Mouse (Mus musculus): Measurements from ENCODE around the gene Nrp2. TPM values are rescaled to one million over a fixed set of nuclear protein-coding genes. Genes with fewer than 3 reads are reported as not detected.

Nrp2 gene
- 20.5 and 21.4 TPM in 2 replicates for polyA plus RNA-seq (2016; fragmentation: Nextera tagmentation; extraction: Ambion mirVana)

DNA sequence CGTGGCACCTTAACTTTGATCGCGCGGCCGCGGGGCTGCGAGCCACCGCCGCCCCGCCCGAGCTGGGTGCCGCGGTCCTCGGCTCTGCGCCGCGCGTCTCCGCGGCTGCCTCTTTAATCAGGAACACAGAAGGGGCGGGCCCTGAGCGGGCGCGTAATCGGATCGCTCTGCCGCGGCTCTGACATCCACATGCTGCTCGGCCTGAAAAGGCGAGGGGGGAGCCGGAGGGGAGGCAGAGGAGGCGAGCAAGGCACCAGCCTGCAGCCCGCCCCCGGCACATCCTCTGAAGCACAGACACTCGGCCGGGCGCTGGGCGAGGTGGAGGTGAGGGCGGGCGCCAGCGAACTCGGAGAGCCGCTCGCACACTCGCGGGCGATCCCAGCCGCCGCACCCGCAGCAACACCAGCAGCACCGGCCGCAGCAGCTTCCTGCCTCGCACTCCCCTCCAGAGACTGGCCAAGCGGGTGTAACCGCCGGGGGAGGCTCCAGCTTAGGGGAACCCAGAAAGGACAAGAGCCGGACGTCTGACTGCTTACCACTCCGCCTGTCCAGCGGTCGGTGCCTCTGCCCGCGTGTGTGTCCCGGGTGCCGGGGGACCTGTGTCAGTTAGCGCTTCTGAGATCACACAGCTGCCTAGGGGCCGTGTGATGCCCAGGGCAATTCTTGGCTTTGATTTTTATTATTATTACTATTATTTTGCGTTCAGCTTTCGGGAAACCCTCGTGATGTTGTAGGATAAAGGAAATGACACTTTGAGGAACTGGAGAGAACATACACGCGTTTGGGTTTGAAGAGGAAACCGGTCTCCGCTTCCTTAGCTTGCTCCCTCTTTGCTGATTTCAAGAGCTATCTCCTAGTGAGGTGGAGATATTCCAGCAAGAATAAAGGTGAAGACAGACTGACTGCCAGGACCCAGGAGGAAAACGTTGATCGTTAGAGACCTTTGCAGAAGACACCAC lies at the start of gene Nrp2:
Nrp2 (plus strand) TSS at position 128 of the 959 bp plus-strand sequence.
- WGBS, result under 1% methylated on average over 76 of the region's 76 CpGs
- H3K27ac ChIP-seq (replicated peaks), result peak within 1 kb of the TSS; percentile 90
- H3K4me3 ChIP-seq, result peak within 1 kb of the TSS; percentile 78
- DNase-seq (ENCODE audit: low spot score), result peak; percentile 92
- H3K9me3 ChIP-seq, result no peaks in the 10 kb centered on the region
- peaks cover 72% of the 10 kb centered on the region for H3K4me1 ChIP-seq
- H3K36me3 ChIP-seq (replicated peaks), result no peaks in the 10 kb centered on the region
- H3K27me3 ChIP-seq (replicated peaks; ENCODE audit: low read depth, poor library complexity, severe bottlenecking), result peaks cover 77% of the 10 kb centered on the region

DNA sequence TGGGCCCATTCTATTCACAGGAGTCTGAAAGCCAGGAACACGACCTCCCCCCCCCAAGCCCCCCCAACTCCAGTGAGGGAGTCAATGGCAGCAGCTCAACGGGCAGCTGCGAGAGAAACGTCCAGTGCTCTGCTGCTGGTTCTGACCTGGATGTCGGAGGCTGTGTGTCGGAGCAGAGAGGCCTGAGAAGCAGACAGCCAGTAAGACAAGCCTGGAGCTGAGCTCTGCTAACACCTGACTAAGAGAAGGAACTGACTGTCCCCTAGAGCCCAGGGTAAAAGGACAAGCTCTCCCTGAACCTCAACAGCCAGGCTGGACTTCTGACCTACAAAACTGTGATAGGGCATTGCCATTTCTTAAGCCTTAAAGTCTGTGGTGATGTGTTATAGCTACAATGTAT lies 48.6 kb upstream of the Nrp2 start:
- 70% methylated on average over 6 of the region's 6 CpGs for WGBS
- Histone ChIP-seq H3K4me1 (peaks cover 17% of the 10 kb centered on the region), H3K4me3 (no peak overlapping the region), H3K27me3 (replicated peaks; ENCODE audit: low read depth, poor library complexity, severe bottlenecking) (no peaks in the 10 kb centered on the region), H3K27ac (replicated peaks) (no peak overlapping the region), H3K36me3 (replicated peaks) (no peaks in the 10 kb centered on the region), H3K9me3 (no peaks in the 10 kb centered on the region)
- DNase-seq (ENCODE audit: low spot score), result no peak

DNA sequence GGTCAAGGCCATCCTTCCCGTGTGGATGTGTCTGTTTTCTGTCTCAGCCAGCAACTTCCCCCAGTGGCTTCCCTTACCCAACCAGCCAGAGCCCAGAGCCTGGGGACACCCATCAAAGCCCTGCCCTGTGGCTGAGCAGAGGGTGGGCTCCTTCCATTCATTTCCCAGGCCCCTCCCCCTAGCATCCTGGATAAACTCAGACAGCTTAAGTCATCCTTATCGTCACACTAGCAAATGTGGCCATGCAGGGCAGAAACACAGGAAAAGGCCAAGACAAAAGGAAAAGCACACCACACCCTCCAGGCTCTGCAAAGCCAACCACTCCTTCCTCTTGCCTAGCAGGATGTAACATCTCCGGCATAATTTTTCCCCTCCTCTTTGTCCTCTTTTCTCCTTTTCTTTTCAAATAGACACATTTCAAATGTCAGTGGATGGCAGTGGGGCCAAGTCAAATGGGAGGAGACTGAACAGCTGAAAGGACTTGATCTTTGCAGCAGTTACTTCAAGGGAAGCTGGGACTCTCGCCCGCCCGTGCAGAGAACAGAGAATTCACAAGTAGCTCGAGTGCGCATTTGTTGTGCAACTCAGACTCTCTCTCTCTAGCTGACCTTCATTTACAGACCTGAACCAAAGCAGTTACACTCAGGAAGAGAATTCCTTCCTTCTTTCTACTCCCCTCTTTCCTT lies 38.0 kb upstream of the Nrp2 start:
- H3K4me1 ChIP-seq, result peaks cover 13% of the 10 kb centered on the region
- WGBS, result 50% methylated on average over 8 of the region's 8 CpGs
- no peaks in the 10 kb centered on the region for H3K36me3 ChIP-seq (replicated peaks)
- peaks cover 3% of the 10 kb centered on the region; the same call in 1 of the 2 replicates for H3K27me3 ChIP-seq (replicated peaks; ENCODE audit: low read depth, poor library complexity, severe bottlenecking)
- peak; percentile 27 for DNase-seq (ENCODE audit: low spot score)
- peak overlapping the region; percentile 54 for H3K27ac ChIP-seq (replicated peaks)
- peaks cover 4% of the 10 kb centered on the region; the same call in 1 of the 2 replicates for H3K9me3 ChIP-seq
- no peak overlapping the region for H3K4me3 ChIP-seq

DNA sequence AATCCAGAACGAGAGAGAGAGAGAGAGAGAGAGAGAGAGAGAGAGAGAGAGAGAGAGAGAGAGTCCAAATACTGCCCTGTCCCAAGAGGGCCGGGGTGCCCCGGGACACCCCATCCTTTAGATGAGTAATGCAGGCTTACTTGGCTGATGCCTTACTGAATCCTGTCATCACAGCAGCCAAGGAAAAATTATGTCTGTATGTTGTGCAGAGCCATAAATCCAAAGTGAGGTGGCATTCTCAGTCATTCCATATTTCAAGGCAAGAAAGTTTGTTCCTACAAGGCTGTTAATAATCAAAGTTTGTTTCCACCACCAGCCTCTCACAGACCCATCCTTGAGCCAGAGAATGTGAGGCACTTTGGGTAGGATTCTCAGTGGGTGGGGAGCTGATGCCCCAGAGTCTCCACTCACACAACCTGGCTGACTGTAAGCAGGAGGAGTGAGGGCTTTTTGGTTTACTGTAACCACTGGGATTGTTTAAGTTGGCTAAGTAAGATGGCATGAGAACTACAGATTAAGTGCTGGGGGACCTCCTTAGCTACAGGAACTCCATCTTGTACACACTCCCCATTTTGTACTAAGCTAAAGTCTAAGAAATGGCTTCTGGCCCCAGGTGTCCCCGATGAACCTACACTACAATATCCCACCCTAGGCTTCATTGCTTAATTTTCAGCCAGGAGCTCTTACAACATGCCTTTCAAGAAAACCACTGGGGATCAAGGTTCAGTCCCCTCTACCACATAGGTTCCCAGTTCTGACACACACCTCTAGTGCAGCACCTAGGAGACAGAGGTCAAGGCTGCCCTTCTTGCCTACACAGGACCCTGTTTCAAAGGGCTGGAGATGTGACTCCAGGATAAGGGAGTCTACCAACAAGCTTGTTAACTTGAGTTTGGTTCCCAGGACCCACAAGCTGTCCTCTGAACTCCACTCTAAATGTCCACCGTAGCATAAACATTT lies 37.0 kb upstream of the Nrp2 start:
- Histone ChIP-seq H3K27me3 (replicated peaks; ENCODE audit: low read depth, poor library complexity, severe bottlenecking) (peaks cover 3% of the 10 kb centered on the region; the same call in 1 of the 2 replicates), H3K4me3 (no peak overlapping the region), H3K9me3 (peaks cover 4% of the 10 kb centered on the region; the same call in 1 of the 2 replicates), H3K36me3 (replicated peaks) (no peaks in the 10 kb centered on the region), H3K4me1 (peaks cover 13% of the 10 kb centered on the region), H3K27ac (replicated peaks) (peak overlapping the region; percentile 54)
- DNase-seq (ENCODE audit: low spot score), result no peak
- WGBS, result 87% methylated on average over 5 of the region's 5 CpGs

DNA sequence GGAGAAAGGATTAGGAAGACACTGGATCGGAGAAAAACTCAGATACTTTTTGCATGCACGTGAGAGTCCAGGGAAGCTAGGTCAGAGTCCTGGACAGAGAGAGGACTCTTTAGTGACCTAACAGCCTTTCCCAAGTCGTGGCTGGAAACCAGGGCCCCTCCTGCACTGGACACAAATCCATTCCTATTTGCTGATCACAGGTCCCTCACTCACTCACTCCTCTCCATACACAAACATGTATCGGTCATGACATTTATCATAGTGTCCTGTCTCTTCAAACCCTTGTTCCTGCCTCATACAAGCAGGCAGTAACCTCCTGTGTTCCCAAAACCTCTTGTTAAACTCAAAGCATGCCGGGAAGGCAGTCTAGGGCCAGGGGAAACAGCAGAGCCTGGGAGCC lies 36.3 kb upstream of the Nrp2 start:
- no peak for DNase-seq (ENCODE audit: low spot score)
- 71% methylated on average over 5 of the region's 5 CpGs for WGBS
- no peak overlapping the region for H3K4me3 ChIP-seq
- H3K4me1 ChIP-seq, result peaks cover 13% of the 10 kb centered on the region
- H3K9me3 ChIP-seq, result peaks cover 4% of the 10 kb centered on the region; the same call in 1 of the 2 replicates
- H3K27me3 ChIP-seq (replicated peaks; ENCODE audit: low read depth, poor library complexity, severe bottlenecking), result peaks cover 3% of the 10 kb centered on the region; the same call in 1 of the 2 replicates
- H3K36me3 ChIP-seq (replicated peaks), result no peaks in the 10 kb centered on the region
- no peak overlapping the region for H3K27ac ChIP-seq (replicated peaks)

DNA sequence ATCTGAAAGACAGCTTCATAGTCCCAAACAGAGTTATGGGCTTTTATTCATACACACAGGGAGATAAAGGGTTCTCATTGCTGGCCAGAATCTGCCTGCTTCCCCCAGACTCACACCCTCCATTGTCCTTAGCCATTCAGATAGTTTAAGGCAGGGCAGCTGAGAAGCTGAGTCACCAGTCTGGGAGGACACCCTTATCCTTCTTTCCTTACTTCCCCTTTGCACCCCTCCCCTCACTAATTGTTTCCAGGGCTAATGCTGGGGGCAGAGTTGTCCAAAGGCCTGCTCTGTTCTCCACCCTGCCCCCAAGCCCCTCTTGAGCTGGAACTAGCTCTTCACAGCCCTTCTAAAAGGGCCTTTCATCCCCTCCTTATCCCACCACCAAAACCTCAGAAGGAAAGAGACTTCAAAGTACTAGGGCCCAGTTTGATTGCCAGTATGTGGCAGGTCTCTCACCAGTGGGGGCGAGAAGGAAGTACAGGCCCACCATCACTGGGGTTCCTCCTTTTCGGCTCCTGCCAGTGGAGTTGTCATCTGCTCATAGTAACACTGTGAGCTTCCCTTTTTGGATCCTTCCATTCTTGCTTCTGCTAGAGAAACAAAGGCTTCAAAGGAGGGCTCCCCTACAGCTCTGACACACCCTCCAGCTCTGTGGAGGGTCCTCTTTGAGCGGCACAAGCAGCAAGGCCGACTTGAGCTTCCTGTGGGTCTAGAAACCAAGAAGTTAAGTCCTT lies 24.3 kb upstream of the Nrp2 start:
- no peaks in the 10 kb centered on the region for H3K36me3 ChIP-seq (replicated peaks)
- H3K27ac ChIP-seq (replicated peaks), result peak overlapping the region; percentile 30; the same call in 1 of the 2 replicates
- H3K4me1 ChIP-seq, result peaks cover 19% of the 10 kb centered on the region
- peaks cover 2% of the 10 kb centered on the region; the same call in 1 of the 2 replicates for H3K9me3 ChIP-seq
- WGBS, result 51% methylated on average over 4 of the region's 4 CpGs
- no peak for DNase-seq (ENCODE audit: low spot score)
- no peak overlapping the region for H3K4me3 ChIP-seq
- no peaks in the 10 kb centered on the region for H3K27me3 ChIP-seq (replicated peaks; ENCODE audit: low read depth, poor library complexity, severe bottlenecking)

DNA sequence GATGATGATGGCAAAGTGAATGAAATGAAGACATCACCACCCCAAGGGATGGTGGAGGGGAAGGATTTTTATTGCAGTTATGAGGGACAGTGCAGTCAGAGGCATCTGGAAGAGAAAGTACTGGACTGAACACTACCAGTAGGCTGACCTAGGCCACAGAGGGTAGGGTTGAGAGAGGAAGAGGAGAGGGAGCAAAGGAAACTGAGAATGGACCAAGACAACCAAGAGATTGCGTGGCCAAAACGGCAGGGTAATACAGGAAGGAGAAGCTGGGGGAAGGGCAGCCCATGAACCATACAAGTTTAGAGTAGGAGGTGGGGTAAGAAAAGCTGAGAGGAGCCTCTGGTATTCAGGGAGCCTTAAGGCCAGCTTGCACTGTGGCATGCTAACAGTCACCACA lies 23.6 kb upstream of the Nrp2 start:
- Histone ChIP-seq H3K27ac (replicated peaks) (no peak overlapping the region), H3K4me1 (peaks cover 19% of the 10 kb centered on the region), H3K9me3 (peaks cover 2% of the 10 kb centered on the region; the same call in 1 of the 2 replicates), H3K4me3 (no peak overlapping the region), H3K36me3 (replicated peaks) (no peaks in the 10 kb centered on the region), H3K27me3 (replicated peaks; ENCODE audit: low read depth, poor library complexity, severe bottlenecking) (no peaks in the 10 kb centered on the region)
- no peak for DNase-seq (ENCODE audit: low spot score)
- 95% methylated on average over 2 of the region's 2 CpGs for WGBS

DNA sequence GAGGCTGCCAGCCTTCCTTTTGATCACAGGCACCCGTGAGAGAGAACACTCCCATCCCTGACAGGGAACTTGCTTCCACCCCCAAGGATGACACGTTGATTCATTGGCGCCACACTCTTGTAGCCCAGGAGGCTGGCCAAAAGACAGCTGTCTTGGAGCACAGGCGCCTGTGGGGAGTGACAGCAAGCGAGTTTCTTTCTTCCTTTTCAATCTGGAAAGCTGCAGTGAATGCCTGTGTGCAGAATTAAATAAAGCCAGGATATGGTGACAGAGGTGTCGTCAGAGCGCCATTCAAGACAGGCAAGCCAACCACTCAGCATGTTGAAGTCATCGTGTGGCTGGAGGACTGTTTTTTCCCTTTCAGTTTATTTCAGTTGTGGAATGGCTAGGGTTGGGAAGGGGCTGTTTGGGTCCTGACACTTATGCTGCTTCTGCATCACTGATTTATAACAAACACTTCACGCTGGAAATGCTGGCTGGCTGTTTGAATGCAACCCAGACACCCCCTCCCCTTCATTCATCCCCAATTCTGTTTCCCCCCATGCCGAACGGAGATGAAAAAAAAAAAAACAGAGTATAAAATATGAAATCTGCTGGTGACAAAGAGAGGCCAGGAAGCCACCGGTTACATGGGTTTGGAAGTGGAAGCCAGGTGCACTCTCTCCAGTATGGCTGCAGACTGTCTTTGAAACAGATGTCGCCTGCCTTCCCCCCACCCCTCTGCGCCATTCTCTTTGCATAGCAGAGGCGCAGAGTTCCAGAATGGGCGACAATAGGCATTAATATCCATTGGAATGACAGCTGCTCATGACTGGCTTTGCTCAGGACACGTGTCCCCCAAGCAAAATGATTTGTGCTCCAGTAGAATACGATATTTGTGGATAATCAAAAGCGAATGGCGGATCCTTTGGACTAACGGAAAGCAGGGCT lies 20.4 kb upstream of the Nrp2 start:
- DNase-seq (ENCODE audit: low spot score), result no peak
- H3K27ac ChIP-seq (replicated peaks), result no peak overlapping the region; the same call in 1 of the 2 replicates
- H3K27me3 ChIP-seq (replicated peaks; ENCODE audit: low read depth, poor library complexity, severe bottlenecking), result no peaks in the 10 kb centered on the region
- H3K9me3 ChIP-seq, result no peaks in the 10 kb centered on the region; the same call in 1 of the 2 replicates
- H3K4me3 ChIP-seq, result no peak overlapping the region
- WGBS, result 71% methylated on average over 21 of the region's 21 CpGs
- peaks cover 19% of the 10 kb centered on the region for H3K4me1 ChIP-seq
- no peaks in the 10 kb centered on the region for H3K36me3 ChIP-seq (replicated peaks)

DNA sequence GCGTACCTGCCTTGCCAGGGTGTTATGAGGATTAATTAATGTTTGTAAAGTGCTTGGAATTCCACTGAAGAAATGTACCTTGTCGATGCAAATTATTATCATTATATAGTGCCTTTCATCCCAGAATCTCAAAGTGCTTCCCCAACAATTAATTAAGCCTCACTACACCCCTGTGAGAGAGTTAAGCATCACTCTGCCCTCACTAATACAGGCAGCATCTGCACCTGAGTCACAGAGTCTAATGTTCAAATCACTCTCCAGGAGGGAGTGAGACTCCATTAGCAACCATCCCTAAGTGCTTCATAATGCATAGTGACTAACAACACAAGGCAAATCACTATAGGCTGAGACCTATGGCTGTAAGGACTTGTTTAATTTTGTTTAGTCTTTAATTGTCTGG lies 19.6 kb upstream of the Nrp2 start:
- H3K36me3 ChIP-seq (replicated peaks), result no peaks in the 10 kb centered on the region
- H3K27ac ChIP-seq (replicated peaks), result no peak overlapping the region
- peaks cover 17% of the 10 kb centered on the region for H3K4me1 ChIP-seq
- no peaks in the 10 kb centered on the region for H3K9me3 ChIP-seq
- no peaks in the 10 kb centered on the region for H3K27me3 ChIP-seq (replicated peaks; ENCODE audit: low read depth, poor library complexity, severe bottlenecking)
- 93% methylated on average over 2 of the region's 2 CpGs for WGBS
- DNase-seq (ENCODE audit: low spot score), result no peak
- no peak overlapping the region for H3K4me3 ChIP-seq

DNA sequence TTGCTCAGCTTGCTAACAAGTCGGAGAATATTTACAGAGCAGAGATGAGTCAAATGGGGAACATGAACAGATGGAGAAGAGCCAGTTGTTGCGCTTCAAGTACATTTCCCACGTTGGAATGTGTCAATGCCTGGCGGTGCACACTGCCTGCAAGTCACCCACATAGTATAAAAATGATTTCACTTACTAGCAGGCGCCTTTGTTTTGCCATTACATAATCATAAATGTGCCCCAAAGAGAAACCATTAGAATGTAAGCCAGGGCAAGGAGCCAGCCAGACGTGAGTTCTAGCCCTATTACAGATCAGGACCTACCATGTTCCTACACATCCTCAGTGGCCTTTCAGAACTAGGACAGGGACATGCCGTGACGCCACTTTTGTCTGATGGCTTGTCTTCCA lies 15.6 kb upstream of the Nrp2 start:
- 93% methylated on average over 8 of the region's 8 CpGs for WGBS

More for the DNA sequence above, 15.6 kb upstream of the Nrp2 start:
- Histone ChIP-seq H3K9me3 (no peaks in the 10 kb centered on the region), H3K4me1 (peaks cover 10% of the 10 kb centered on the region), H3K36me3 (replicated peaks) (no peaks in the 10 kb centered on the region), H3K27me3 (replicated peaks; ENCODE audit: low read depth, poor library complexity, severe bottlenecking) (no peaks in the 10 kb centered on the region), H3K4me3 (no peak overlapping the region), H3K27ac (replicated peaks) (no peak overlapping the region)
- DNase-seq (ENCODE audit: low spot score), result no peak
